Mouse (Mus musculus): ENCODE results near the gene Commd1. TPM values are rescaled to one million over a fixed set of nuclear protein-coding genes. Genes with fewer than 3 reads are reported as not detected.

Gene Commd1
- total and polyA plus RNA-seq, 2 experiments from 2014 or later, result 11.6 to 242 TPM

GRCm38 (mm10) chr11:22860335-22861227 is 121.6 kb downstream of the Commd1 start, which contains the start of gene B3gnt2:
Gene B3gnt2, minus strand, starts transcription at chr11:22860961.
- peak within 1 kb of the TSS; percentile 98 for H3K4me2 ChIP-seq (ENCODE audit: low read depth, low read length)
- H3K36me3 ChIP-seq (ENCODE audit: insufficient read depth, low read length), result no peaks in the 10 kb centered on the region
- peaks cover 12% of the 10 kb centered on the region; the same call in 1 of the 2 replicates for H3K4me1 ChIP-seq (ENCODE audit: insufficient read depth, low read length)
- WGBS, result 7% methylated on average over 41 of the region's 41 CpGs
- no peak for TF ChIP-seq CTCF (IDR thresholded peaks at IDR 0.05; ENCODE audit: low read depth)
- H3K27ac ChIP-seq, result peak within 1 kb of the TSS; percentile 38
- ATAC-seq (no peak), DNase-seq (ENCODE audit: low spot score) (no peak)
- peaks cover 11% of the 10 kb centered on the region; the same call in 1 of the 2 replicates for H3K27me3 ChIP-seq (ENCODE audit: insufficient read depth, low read length)
- H3K9me3 ChIP-seq (ENCODE audit: low read length), result no peaks in the 10 kb centered on the region
- peak within 1 kb of the TSS; percentile 53 for H3K9ac ChIP-seq (replicated peaks; ENCODE audit: low read length)
- H3K4me3 ChIP-seq (ENCODE audit: low read length), result peak within 1 kb of the TSS; percentile 80

GRCm38 (mm10) chr11:22859633-22860334 is 122.4 kb downstream of the Commd1 start:
- Histone ChIP-seq H3K4me1 (ENCODE audit: insufficient read depth, low read length) (peaks cover 12% of the 10 kb centered on the region; the same call in 1 of the 2 replicates), H3K27me3 (ENCODE audit: insufficient read depth, low read length) (peaks cover 11% of the 10 kb centered on the region; the same call in 1 of the 2 replicates), H3K4me3 (ENCODE audit: low read length) (peak overlapping the region; percentile 80), H3K4me2 (ENCODE audit: low read depth, low read length) (peak overlapping the region; percentile 98), H3K9ac (replicated peaks; ENCODE audit: low read length) (peak overlapping the region; percentile 53), H3K27ac (peak overlapping the region; percentile 38), H3K36me3 (ENCODE audit: insufficient read depth, low read length) (no peaks in the 10 kb centered on the region), H3K9me3 (ENCODE audit: low read length) (no peaks in the 10 kb centered on the region)
- WGBS, result under 1% methylated on average over 48 of the region's 55 CpGs
- peak; percentile 91 for ATAC-seq
- peak; percentile 34 for TF ChIP-seq CTCF (IDR thresholded peaks at IDR 0.05; ENCODE audit: low read depth)
- DNase-seq (ENCODE audit: low spot score), result peak; percentile 89

GRCm38 (mm10) chr11:22859301-22859632 is 122.9 kb downstream of the Commd1 start:
- DNase-seq (ENCODE audit: low spot score) (no peak), ATAC-seq (peak; percentile 69; the same call in 1 of the 2 replicates)
- Histone ChIP-seq H3K27me3 (ENCODE audit: insufficient read depth, low read length) (peaks cover 11% of the 10 kb centered on the region; the same call in 1 of the 2 replicates), H3K4me2 (ENCODE audit: low read depth, low read length) (peak overlapping the region; percentile 98), H3K4me3 (ENCODE audit: low read length) (peak overlapping the region; percentile 80), H3K9me3 (ENCODE audit: low read length) (no peaks in the 10 kb centered on the region), H3K9ac (replicated peaks; ENCODE audit: low read length) (peak overlapping the region; percentile 53), H3K4me1 (ENCODE audit: insufficient read depth, low read length) (peaks cover 12% of the 10 kb centered on the region; the same call in 1 of the 2 replicates), H3K27ac (peak overlapping the region; percentile 38), H3K36me3 (ENCODE audit: insufficient read depth, low read length) (no peaks in the 10 kb centered on the region)
- under 1% methylated on average over 23 of the region's 41 CpGs for WGBS
- no peak for TF ChIP-seq CTCF (IDR thresholded peaks at IDR 0.05; ENCODE audit: low read depth)

- 3% methylated on average over 50 of the region's 50 CpGs for WGBS
- Histone ChIP-seq H3K4me3 (ENCODE audit: low read length) (peak overlapping the region; percentile 80), H3K27ac (0 out of 2 replicates have a peak overlapping the region, but pooled peaks have one; percentile 38), H3K9me3 (ENCODE audit: low read length) (no peaks in the 10 kb centered on the region), H3K4me1 (ENCODE audit: insufficient read depth, low read length) (peaks cover 12% of the 10 kb centered on the region; the same call in 1 of the 2 replicates), H3K27me3 (ENCODE audit: insufficient read depth, low read length) (peaks cover 11% of the 10 kb centered on the region; the same call in 1 of the 2 replicates), H3K36me3 (ENCODE audit: insufficient read depth, low read length) (no peaks in the 10 kb centered on the region), H3K4me2 (ENCODE audit: low read depth, low read length) (peak overlapping the region; percentile 98), H3K9ac (replicated peaks; ENCODE audit: low read length) (peak overlapping the region; percentile 53)
- DNase-seq (ENCODE audit: low spot score) (no peak), ATAC-seq (peak; percentile 45; the same call in 1 of the 2 replicates)
- TF ChIP-seq CTCF (IDR thresholded peaks at IDR 0.05; ENCODE audit: low read depth), result no peak
Observed at GRCm38 (mm10) chr11:22858441-22859300, 123.5 kb downstream of the Commd1 start.

- Histone ChIP-seq H3K4me3 (ENCODE audit: low read length) (peak overlapping the region; percentile 80), H3K27ac (no peak overlapping the region), H3K27me3 (ENCODE audit: insufficient read depth, low read length) (peaks cover 11% of the 10 kb centered on the region; the same call in 1 of the 2 replicates), H3K9me3 (ENCODE audit: low read length) (no peaks in the 10 kb centered on the region), H3K4me2 (ENCODE audit: low read depth, low read length) (peak overlapping the region; percentile 98), H3K36me3 (ENCODE audit: insufficient read depth, low read length) (no peaks in the 10 kb centered on the region), H3K9ac (replicated peaks; ENCODE audit: low read length) (0 out of 2 replicates have a peak overlapping the region, but pooled peaks have one; percentile 53), H3K4me1 (ENCODE audit: insufficient read depth, low read length) (peaks cover 12% of the 10 kb centered on the region; the same call in 1 of the 2 replicates)
- TF ChIP-seq CTCF (IDR thresholded peaks at IDR 0.05; ENCODE audit: low read depth), result no peak
- WGBS, result 26% methylated on average over 25 of the region's 25 CpGs
- DNase-seq (ENCODE audit: low spot score) (peak; percentile 17), ATAC-seq (no peak)
Observed at GRCm38 (mm10) chr11:22857705-22858440, 124.3 kb downstream of the Commd1 start.

Measured in hindbrain, postnatal 0 days (tissue).